Mouse (Mus musculus): ENCODE results near the gene Sarm1.

- TF ChIP-seq CTCF (IDR thresholded peaks at IDR 0.05; ENCODE audit: low read depth) (no peak), EP300 (optimal IDR thresholded peaks at IDR 0.05) (no peak)
Measured at GRCm38 (mm10) chr11:78466242-78466912, 31.2 kb downstream of the Sarm1 start.
